Mouse (Mus musculus): ENCODE data around the gene Hydin. TPM values are rescaled to one million over a fixed set of nuclear protein-coding genes. Genes with fewer than 3 reads are reported as not detected.

Gene Hydin
- total and polyA plus RNA-seq, 3 experiments: 0.05 TPM; not detected in 2

GRCm38 (mm10) chr8:110270659-110271058 is 3.9 kb downstream of the Hydin start:
- H3K4me3 ChIP-seq (ENCODE audit: low read depth, low read length): no peak overlapping the region
- no peaks in the 10 kb centered on the region for H3K4me1 ChIP-seq (ENCODE audit: insufficient read depth, low read depth, low read length)
- ATAC-seq (ENCODE audit: extremely low read depth, insufficient number of reproducible peaks, low FRiP score, poor library complexity, severe bottlenecking) (no peak), DNase-seq (ENCODE audit: low spot score) (no peak)
- TF ChIP-seq CTCF (IDR thresholded peaks at IDR 0.05; ENCODE audit: low read depth, low read length) (no peak), POLR2AphosphoS5 (IDR thresholded peaks at IDR 0.05; ENCODE audit: insufficient replicate concordance, low read depth, low read length) (no peak), TAL1 (conservative IDR thresholded peaks at IDR 0.05; ENCODE audit: low read depth, low read length) (no peak), GATA2 (IDR thresholded peaks at IDR 0.05; ENCODE audit: borderline replicate concordance, low read depth, low read length) (no peak), GATA1 (IDR thresholded peaks at IDR 0.05; ENCODE audit: borderline replicate concordance, low read length) (no peak)
- no peaks in the 10 kb centered on the region for H3K27me3 ChIP-seq (ENCODE audit: insufficient read depth, low read length)
- H3K36me3 ChIP-seq (replicated peaks): no peaks in the 10 kb centered on the region
- peaks cover 43% of the 10 kb centered on the region for H3K9me3 ChIP-seq (replicated peaks)

GRCm38 (mm10) chr8:110273394-110273793 is 6.6 kb downstream of the Hydin start:
- Histone ChIP-seq H3K27me3 (ENCODE audit: insufficient read depth, low read length) (no peaks in the 10 kb centered on the region), H3K4me1 (ENCODE audit: insufficient read depth, low read depth, low read length) (no peaks in the 10 kb centered on the region), H3K9me3 (replicated peaks) (peaks cover 44% of the 10 kb centered on the region), H3K36me3 (replicated peaks) (no peaks in the 10 kb centered on the region), H3K4me3 (ENCODE audit: low read depth, low read length) (no peak overlapping the region)
- no peak for TF ChIP-seq TAL1 (conservative IDR thresholded peaks at IDR 0.05; ENCODE audit: low read depth, low read length)
- no peak for TF ChIP-seq POLR2AphosphoS5 (IDR thresholded peaks at IDR 0.05; ENCODE audit: insufficient replicate concordance, low read depth, low read length)
- no peak for TF ChIP-seq GATA1 (IDR thresholded peaks at IDR 0.05; ENCODE audit: borderline replicate concordance, low read length)
- TF ChIP-seq CTCF (IDR thresholded peaks at IDR 0.05; ENCODE audit: low read depth, low read length): no peak
- TF ChIP-seq GATA2 (IDR thresholded peaks at IDR 0.05; ENCODE audit: borderline replicate concordance, low read depth, low read length): no peak
- DNase-seq (ENCODE audit: low spot score): no peak
- ATAC-seq (ENCODE audit: extremely low read depth, insufficient number of reproducible peaks, low FRiP score, poor library complexity, severe bottlenecking): no peak

- TF ChIP-seq TAL1 (conservative IDR thresholded peaks at IDR 0.05; ENCODE audit: low read depth, low read length) (no peak), GATA1 (IDR thresholded peaks at IDR 0.05; ENCODE audit: borderline replicate concordance, low read length) (no peak), GATA2 (IDR thresholded peaks at IDR 0.05; ENCODE audit: borderline replicate concordance, low read depth, low read length) (no peak), POLR2AphosphoS5 (IDR thresholded peaks at IDR 0.05; ENCODE audit: insufficient replicate concordance, low read depth, low read length) (no peak), CTCF (IDR thresholded peaks at IDR 0.05; ENCODE audit: low read depth, low read length) (no peak)
- ATAC-seq (ENCODE audit: extremely low read depth, insufficient number of reproducible peaks, low FRiP score, poor library complexity, severe bottlenecking): no peak
Observed at GRCm38 (mm10) chr8:110275465-110276258, 8.9 kb downstream of the Hydin start.

GRCm38 (mm10) chr8:110276259-110276560 is 9.4 kb downstream of the Hydin start:
- Histone ChIP-seq H3K9me3 (replicated peaks) (peaks cover 36% of the 10 kb centered on the region), H3K36me3 (replicated peaks) (no peaks in the 10 kb centered on the region), H3K4me3 (ENCODE audit: low read depth, low read length) (no peak overlapping the region), H3K27me3 (ENCODE audit: insufficient read depth, low read length) (no peaks in the 10 kb centered on the region), H3K4me1 (ENCODE audit: insufficient read depth, low read depth, low read length) (no peaks in the 10 kb centered on the region)
- ATAC-seq (ENCODE audit: extremely low read depth, insufficient number of reproducible peaks, low FRiP score, poor library complexity, severe bottlenecking) (no peak), DNase-seq (ENCODE audit: low spot score) (no peak)
- TF ChIP-seq TAL1 (conservative IDR thresholded peaks at IDR 0.05; ENCODE audit: low read depth, low read length) (no peak), GATA1 (IDR thresholded peaks at IDR 0.05; ENCODE audit: borderline replicate concordance, low read length) (no peak), CTCF (IDR thresholded peaks at IDR 0.05; ENCODE audit: low read depth, low read length) (no peak), GATA2 (IDR thresholded peaks at IDR 0.05; ENCODE audit: borderline replicate concordance, low read depth, low read length) (no peak), POLR2AphosphoS5 (IDR thresholded peaks at IDR 0.05; ENCODE audit: insufficient replicate concordance, low read depth, low read length) (no peak)

More at GRCm38 (mm10) chr8:110275465-110276258, 8.9 kb downstream of the Hydin start:
- no peak overlapping the region for H3K4me3 ChIP-seq (ENCODE audit: low read depth, low read length)
- no peaks in the 10 kb centered on the region for H3K36me3 ChIP-seq (replicated peaks)
- no peaks in the 10 kb centered on the region for H3K4me1 ChIP-seq (ENCODE audit: insufficient read depth, low read depth, low read length)
- H3K9me3 ChIP-seq (replicated peaks): peaks cover 38% of the 10 kb centered on the region
- H3K27me3 ChIP-seq (ENCODE audit: insufficient read depth, low read length): no peaks in the 10 kb centered on the region
- DNase-seq (ENCODE audit: low spot score): no peak

GRCm38 (mm10) chr8:110312715-110313114 is 45.9 kb downstream of the Hydin start:
- DNase-seq (ENCODE audit: low spot score) (no peak), ATAC-seq (ENCODE audit: extremely low read depth, insufficient number of reproducible peaks, low FRiP score, poor library complexity, severe bottlenecking) (no peak)
- Histone ChIP-seq H3K4me1 (ENCODE audit: insufficient read depth, low read depth, low read length) (no peaks in the 10 kb centered on the region), H3K4me3 (ENCODE audit: low read depth, low read length) (no peak overlapping the region), H3K36me3 (replicated peaks) (no peaks in the 10 kb centered on the region), H3K27me3 (ENCODE audit: insufficient read depth, low read length) (no peaks in the 10 kb centered on the region), H3K9me3 (replicated peaks) (peaks cover 56% of the 10 kb centered on the region)
- TF ChIP-seq TAL1 (conservative IDR thresholded peaks at IDR 0.05; ENCODE audit: low read depth, low read length) (no peak), GATA2 (IDR thresholded peaks at IDR 0.05; ENCODE audit: borderline replicate concordance, low read depth, low read length) (no peak), GATA1 (IDR thresholded peaks at IDR 0.05; ENCODE audit: borderline replicate concordance, low read length) (no peak), CTCF (IDR thresholded peaks at IDR 0.05; ENCODE audit: low read depth, low read length) (no peak), POLR2AphosphoS5 (IDR thresholded peaks at IDR 0.05; ENCODE audit: insufficient replicate concordance, low read depth, low read length) (no peak)

GRCm38 (mm10) chr8:110315826-110316225 is 49.0 kb downstream of the Hydin start:
- DNase-seq (ENCODE audit: low spot score): no peak
- peaks cover 52% of the 10 kb centered on the region for H3K9me3 ChIP-seq (replicated peaks)
- ATAC-seq (ENCODE audit: extremely low read depth, insufficient number of reproducible peaks, low FRiP score, poor library complexity, severe bottlenecking): no peak
- no peaks in the 10 kb centered on the region for H3K4me1 ChIP-seq (ENCODE audit: insufficient read depth, low read depth, low read length)
- H3K4me3 ChIP-seq (ENCODE audit: low read depth, low read length): no peak overlapping the region
- no peaks in the 10 kb centered on the region for H3K36me3 ChIP-seq (replicated peaks)
- H3K27me3 ChIP-seq (ENCODE audit: insufficient read depth, low read length): no peaks in the 10 kb centered on the region
- TF ChIP-seq GATA2 (IDR thresholded peaks at IDR 0.05; ENCODE audit: borderline replicate concordance, low read depth, low read length) (no peak), CTCF (IDR thresholded peaks at IDR 0.05; ENCODE audit: low read depth, low read length) (no peak), GATA1 (IDR thresholded peaks at IDR 0.05; ENCODE audit: borderline replicate concordance, low read length) (no peak), POLR2AphosphoS5 (IDR thresholded peaks at IDR 0.05; ENCODE audit: insufficient replicate concordance, low read depth, low read length) (no peak), TAL1 (conservative IDR thresholded peaks at IDR 0.05; ENCODE audit: low read depth, low read length) (no peak)
